Mouse (Mus musculus) liver, postnatal 0 days (tissue): Measurements from ENCODE around the gene Senp7. TPM values are rescaled to one million over a fixed set of nuclear protein-coding genes. Genes with fewer than 3 reads are reported as not detected.

Source experiments
- ATAC-seq: fragments of 200-750 bp; cut with Nextera tagmentation; 2 replicates; pipeline ENCODE4 v1.8.0; 2017; ENCODE audit warnings: mild to moderate bottlenecking, moderate library complexity
- DNase-seq: peaks from one replicate; pipeline ENCODE4 v3.0.0-alpha.2; 2016
- H3K27ac ChIP-seq: fragments of 300-500 bp; sonication (generic); 2 replicates; pipeline ENCODE4 v1.5.1; 2014; ENCODE audit warnings: antibody characterized with exemption, moderate library complexity, mild to moderate bottlenecking, low read depth
- H3K27me3 ChIP-seq: fragments of 300-500 bp; sonication (generic); 2 replicates; pipeline ENCODE4 v1.6.1; 2014; ENCODE audit warnings: low read length, control low read depth, mixed read lengths; ENCODE audit not compliant: insufficient read depth
- H3K36me3 ChIP-seq: fragments of 300-500 bp; sonication (generic); replicated peaks from 2 replicates; pipeline ENCODE4 v1.6.1; 2014; ENCODE audit warnings: mild to moderate bottlenecking, control low read depth, low read length, moderate library complexity, mixed read lengths; ENCODE audit not compliant: insufficient read depth
- H3K4me1 ChIP-seq: fragments of 300-500 bp; sonication (generic); 2 replicates; pipeline ENCODE4 v1.6.1; 2014; ENCODE audit warnings: antibody characterized with exemption, mild to moderate bottlenecking, control low read depth; ENCODE audit not compliant: insufficient read depth
- H3K4me2 ChIP-seq: fragments of 300-500 bp; sonication (generic); 2 replicates; pipeline ENCODE4 v1.6.1; 2014; ENCODE audit warnings: low read depth, mild to moderate bottlenecking, low read length, moderate library complexity, mixed read lengths
- H3K4me3 ChIP-seq: fragments of 300-500 bp; sonication (generic); 2 replicates; pipeline ENCODE4 v1.5.1; 2014; ENCODE audit warnings: low read depth, low read length
- H3K9ac ChIP-seq: fragments of 300-500 bp; sonication (generic); replicated peaks from 2 replicates; pipeline ENCODE4 v1.6.1; 2014; ENCODE audit warnings: mild to moderate bottlenecking, moderate library complexity
- H3K9me3 ChIP-seq: fragments of 300-500 bp; sonication (generic); 2 replicates; pipeline ENCODE4 v1.6.1; 2016; ENCODE audit warnings: mild to moderate bottlenecking, control low read depth, low read length, mixed read lengths
- CTCF ChIP-seq: sonication (generic); IDR thresholded peaks from 2 replicates; pipeline ENCODE4 v1.5.1; 2016; ENCODE audit warnings: antibody characterized with exemption, low read depth
- EP300 ChIP-seq: IDR thresholded peaks from 2 replicates; pipeline ENCODE4 v1.6.1; 2016; ENCODE audit warnings: antibody characterized with exemption, low read depth, mild to moderate bottlenecking
- WGBS: fragments of 180-500 bp; shearing (Covaris S2); extraction: QIAGEN DNeasy Blood & Tissue Kit; methylation state at CpG from one replicate; pipeline ENCODE4 v1.1.7; 2014; ENCODE audit not compliant: insufficient replicate concordance; 5-methylcytosine and 5-hydroxymethylcytosine counted together
- polyA plus RNA-seq: library from polyadenylated mRNA; unstranded; fragments of >200 nt; fragmentation: Nextera tagmentation; extraction: Ambion mirVana; gene quantifications from 2 replicates; pipeline ENCODE4 v1.2.1, GENCODE M21; 2015

Gene Senp7
- polyA plus RNA-seq, 1 experiment from 2014 or later, result 10.6 TPM

GRCm38 (mm10) chr16:56027854-56028629, 20.1 kb upstream of the Senp7 start:
- DNase-seq (no peak), ATAC-seq (no peak)
- Histone ChIP-seq H3K9me3 (no peaks in the 10 kb centered on the region), H3K4me3 (peak overlapping the region; percentile 76), H3K4me2 (peak overlapping the region; percentile 79), H3K27ac (peak overlapping the region; percentile 93), H3K9ac (peak overlapping the region; percentile 92), H3K27me3 (no peaks in the 10 kb centered on the region), H3K4me1 (peaks cover 21% of the 10 kb centered on the region), H3K36me3 (peaks cover 13% of the 10 kb centered on the region)
- 28% methylated on average over 12 of the region's 12 CpGs for WGBS
- TF ChIP-seq EP300 (no peak), CTCF (no peak)

DNA sequence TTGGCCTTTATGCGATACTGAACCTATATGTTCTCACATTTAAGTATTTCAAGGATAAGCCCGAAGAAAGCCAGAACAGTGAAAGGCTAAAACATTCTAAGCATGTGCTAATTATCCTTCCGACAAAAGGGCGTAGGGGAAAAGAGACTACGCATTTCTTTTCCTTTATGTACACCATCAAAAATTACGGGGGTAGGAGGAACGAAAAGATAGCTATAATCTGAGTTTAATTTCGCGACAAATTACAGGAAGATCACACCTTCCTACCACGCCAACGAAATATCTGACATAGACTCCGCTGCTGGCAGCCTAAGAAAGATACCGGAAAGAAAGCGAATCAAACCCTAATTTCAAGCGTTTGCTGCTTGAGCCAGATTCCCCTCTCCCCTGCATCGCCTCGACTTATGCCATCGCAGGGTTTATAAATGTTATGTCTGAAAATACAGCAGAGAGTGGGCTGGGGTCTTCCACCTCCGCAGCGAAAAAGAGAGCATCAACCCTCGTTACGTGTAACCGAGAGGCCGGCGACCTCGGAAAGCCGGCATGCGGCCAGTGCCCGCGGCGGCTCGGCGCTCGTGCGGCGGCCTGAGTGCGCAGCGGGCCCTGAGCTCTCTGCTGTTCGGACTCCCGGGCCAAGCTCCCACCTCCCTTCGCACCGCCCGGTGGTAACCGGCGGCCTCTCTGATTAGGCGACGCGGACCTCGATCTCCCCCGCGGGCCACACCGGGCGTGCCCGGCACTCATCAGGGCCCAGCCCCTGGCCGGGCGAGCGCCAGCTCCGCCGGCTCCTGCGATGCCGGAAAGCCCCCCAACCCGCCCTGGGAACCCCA, 19.2 kb upstream of the Senp7 start:
- Histone ChIP-seq H3K9ac (peak overlapping the region; percentile 92), H3K27me3 (no peaks in the 10 kb centered on the region), H3K36me3 (peaks cover 15% of the 10 kb centered on the region), H3K4me3 (peak overlapping the region; percentile 76), H3K27ac (peak overlapping the region; percentile 93), H3K4me1 (peaks cover 21% of the 10 kb centered on the region), H3K4me2 (peak overlapping the region; percentile 79), H3K9me3 (no peaks in the 10 kb centered on the region)
- peak; percentile 82 for DNase-seq
- no peak for TF ChIP-seq CTCF
- 1% methylated on average over 62 of the region's 62 CpGs for WGBS
- peak; percentile 84 for ATAC-seq

DNA sequence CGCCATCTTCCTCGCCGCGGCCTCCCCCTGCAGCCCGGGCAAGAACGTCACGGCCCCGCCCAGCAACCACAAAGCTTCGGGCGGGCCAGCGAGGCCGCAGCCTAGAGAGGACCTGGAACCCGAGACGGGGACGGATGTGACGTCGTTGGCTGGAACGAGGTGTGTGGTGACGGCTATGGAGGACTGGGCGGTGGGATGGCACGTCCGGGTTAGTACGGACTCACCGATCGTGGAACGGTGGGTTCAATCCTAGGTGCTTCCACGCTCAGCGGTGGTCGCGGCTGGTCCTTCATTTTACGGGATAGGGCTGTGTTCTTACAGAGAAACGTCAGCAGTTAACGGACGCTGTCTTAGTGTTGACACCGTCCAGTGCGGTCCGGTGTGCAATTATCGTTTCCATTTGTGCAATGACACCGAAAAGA, 18.5 kb upstream of the Senp7 start, which contains the start of gene Pcnp:
Gene Pcnp (minus strand): TSS at position 79 of the 422 bp plus-strand sequence.
- Histone ChIP-seq H3K9me3 (no peaks in the 10 kb centered on the region), H3K4me1 (peaks cover 23% of the 10 kb centered on the region), H3K27me3 (no peaks in the 10 kb centered on the region), H3K9ac (peak within 1 kb of the TSS; percentile 92), H3K4me2 (peak within 1 kb of the TSS; percentile 79), H3K4me3 (peak within 1 kb of the TSS; percentile 76), H3K36me3 (peaks cover 17% of the 10 kb centered on the region), H3K27ac (peak within 1 kb of the TSS; percentile 93)
- ATAC-seq (peak; percentile 99), DNase-seq (peak; percentile 99)
- 1% methylated on average over 39 of the region's 39 CpGs for WGBS
- TF ChIP-seq CTCF (no peak), EP300 (peak; percentile 73; the same call in 1 of the 2 replicates)

GRCm38 (mm10) chr16:56034566-56034965, 13.6 kb upstream of the Senp7 start:
- Histone ChIP-seq H3K27me3 (no peaks in the 10 kb centered on the region), H3K36me3 (peaks cover 11% of the 10 kb centered on the region), H3K4me1 (peaks cover 22% of the 10 kb centered on the region), H3K9ac (no peak overlapping the region), H3K4me3 (no peak overlapping the region), H3K4me2 (no peak overlapping the region), H3K27ac (no peak overlapping the region), H3K9me3 (no peaks in the 10 kb centered on the region)
- TF ChIP-seq CTCF, result no peak
- TF ChIP-seq EP300, result no peak
- DNase-seq (no peak), ATAC-seq (no peak)
- WGBS, result 93% methylated on average over 6 of the region's 6 CpGs

DNA sequence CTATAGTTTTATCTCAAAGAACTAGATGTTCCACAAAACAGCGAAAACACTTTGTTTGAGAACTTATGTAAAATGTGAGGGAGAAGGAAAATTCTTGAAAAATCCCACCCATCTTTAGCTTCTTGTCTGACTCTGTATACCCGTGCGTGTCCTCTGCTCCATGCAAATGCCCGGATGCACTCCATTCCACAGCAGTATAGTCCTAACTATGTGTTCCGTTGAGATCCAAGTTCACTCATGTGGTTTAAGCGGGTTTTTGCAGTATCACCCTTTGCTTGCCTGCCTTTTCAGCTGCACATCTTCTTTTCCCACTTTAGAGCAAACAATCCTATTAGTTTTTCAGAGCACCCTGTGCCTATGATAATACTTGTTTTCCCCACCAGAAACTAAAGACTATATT, 11.6 kb upstream of the Senp7 start:
- ATAC-seq, result no peak
- peak overlapping the region; percentile 69 for H3K4me2 ChIP-seq
- DNase-seq, result no peak
- peaks cover 13% of the 10 kb centered on the region for H3K4me1 ChIP-seq
- H3K27me3 ChIP-seq, result no peaks in the 10 kb centered on the region
- peak overlapping the region; percentile 91 for H3K4me3 ChIP-seq
- WGBS, result 38% methylated on average over 6 of the region's 6 CpGs
- H3K27ac ChIP-seq, result peak overlapping the region; percentile 29; the same call in 1 of the 2 replicates
- H3K9me3 ChIP-seq, result no peaks in the 10 kb centered on the region
- H3K9ac ChIP-seq, result peak overlapping the region; percentile 93
- peaks cover 11% of the 10 kb centered on the region for H3K36me3 ChIP-seq
- TF ChIP-seq EP300, result no peak
- no peak for TF ChIP-seq CTCF
